Mouse (Mus musculus): ENCODE measurements around the gene Slc6a17. TPM values are rescaled to one million over a fixed set of nuclear protein-coding genes. Genes with fewer than 3 reads are reported as not detected.

Slc6a17 gene
- not detected for total RNA-seq (2023)

GRCm38 (mm10) chr3:107517631-107518108, at the start of gene Slc6a17:
Gene Slc6a17 (minus strand): TSS chr3:107518018.

GRCm38 (mm10) chr3:107554842-107555241, 37.0 kb upstream of the Slc6a17 start, which contains the start of gene Ubl4b:
Gene Ubl4b (minus strand): TSS chr3:107555073.

DNA sequence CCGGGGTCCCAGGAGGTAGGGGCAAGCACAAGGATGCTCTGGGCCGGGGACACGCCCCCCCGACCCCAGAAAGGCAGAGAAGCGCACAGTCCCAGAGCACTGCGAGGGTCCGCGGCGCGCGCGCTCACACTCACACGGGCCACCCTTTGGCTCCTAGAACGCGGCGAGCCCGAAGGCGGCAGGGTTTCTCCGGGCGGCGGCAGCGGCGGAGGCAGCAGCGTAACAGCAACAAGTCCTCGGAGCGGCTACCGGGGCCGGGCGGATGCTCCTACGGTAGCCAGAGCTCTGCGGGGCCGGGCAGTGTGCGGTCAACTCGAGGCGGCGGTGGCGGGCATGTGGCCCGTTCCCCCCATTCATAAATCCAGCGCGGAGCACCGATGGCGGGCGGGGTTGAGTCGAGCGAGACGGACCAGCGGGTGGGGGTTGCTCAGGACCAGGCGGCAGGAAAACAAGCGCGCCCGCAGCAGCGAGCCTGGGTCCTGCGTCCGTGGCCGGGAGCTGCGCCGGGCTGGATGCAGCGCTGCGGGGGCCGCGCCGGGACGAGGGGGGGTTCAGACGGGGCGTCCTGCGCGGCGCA, 58.5 kb downstream of the Slc6a17 start, which contains the start of gene Kcnc4:
TSS of gene Kcnc4 (minus strand) at position 357 of the 577 bp plus-strand sequence.

Other genes starting within 250 kb of the Slc6a17 start
- 37.3 TPM for gene Lamtor5, start 239.2 kb downstream of the Slc6a17 start, total RNA-seq (2023)
- gene Slc16a4, start 226.8 kb downstream of the Slc6a17 start, total RNA-seq (2023), result 0.82 TPM
- gene Rbm15, start 184.3 kb downstream of the Slc6a17 start, total RNA-seq (2023), result 49.9 TPM
- not detected for gene Kcnc4, start 58.5 kb downstream of the Slc6a17 start, total RNA-seq (2023)
- not detected for gene Ubl4b, start 37.1 kb upstream of the Slc6a17 start, total RNA-seq (2023)
- not detected for gene Alx3, start 77.0 kb upstream of the Slc6a17 start, total RNA-seq (2023)
- not detected for gene Gm10961, start 113.3 kb upstream of the Slc6a17 start, total RNA-seq (2023)
- 43.1 TPM for gene Strip1, start 113.7 kb upstream of the Slc6a17 start, total RNA-seq (2023)
- 78.3 TPM for gene Ahcyl1, start 178.5 kb upstream of the Slc6a17 start, total RNA-seq (2023)
- gene Csf1, start 242.5 kb upstream of the Slc6a17 start, total RNA-seq (2023), result 3.4 TPM

Measured in CD4-positive naive resting alpha-beta T cell, adult 76 days (primary cell).